Mouse (Mus musculus): ENCODE results near the gene D17Wsu92e.

DNA sequence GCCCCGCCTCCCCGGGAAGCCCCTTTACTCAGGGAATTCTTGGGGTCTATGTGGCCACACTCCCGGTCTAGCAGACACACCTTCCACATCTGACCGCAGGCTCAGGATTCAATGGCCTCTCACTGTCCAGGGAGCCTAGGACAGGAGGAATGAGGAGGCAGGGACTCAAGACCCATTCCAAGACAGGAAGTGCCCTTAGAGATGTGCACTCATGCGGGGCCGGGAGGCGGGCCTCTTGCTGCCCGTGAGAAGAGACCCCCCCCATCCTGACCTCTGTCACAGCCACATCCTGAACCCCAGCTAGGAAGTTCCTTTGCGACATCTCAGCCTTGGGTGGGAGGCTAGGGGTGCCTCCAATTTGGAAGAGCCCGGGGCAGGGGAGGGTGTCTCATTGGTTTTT lies 95.4 kb downstream of the D17Wsu92e start:
- no peak for TF ChIP-seq CTCF (IDR thresholded peaks at IDR 0.05; ENCODE audit: control insufficient read depth, insufficient read depth, insufficient read length)
- no peak for TF ChIP-seq MAX (IDR thresholded peaks at IDR 0.05)
- no peak for TF ChIP-seq MYOD1 (IDR thresholded peaks at IDR 0.05; ENCODE audit: control insufficient read depth, insufficient read length, low read depth)
- TF ChIP-seq USF1 (IDR thresholded peaks at IDR 0.05; ENCODE audit: low read depth), result no peak
- TF ChIP-seq MYOG (IDR thresholded peaks at IDR 0.05; ENCODE audit: control insufficient read depth, extremely low read depth, insufficient read length), result no peak
- no peak for TF ChIP-seq FOSL1 (IDR thresholded peaks at IDR 0.05; ENCODE audit: insufficient read depth, low read length, poor library complexity, severe bottlenecking)

Data from C2C12 (cell line).